Mouse (Mus musculus): ENCODE measurements around the gene Lin7a. TPM values are rescaled to one million over a fixed set of nuclear protein-coding genes. Genes with fewer than 3 reads are reported as not detected.

Lin7a gene
- polyA plus RNA-seq (2015; fragmentation: Nextera tagmentation; extraction: Ambion mirVana) = 34.5 and 40.3 TPM in 2 replicates

- Histone ChIP-seq H3K4me2 (peak within 1 kb of the TSS; percentile 77), H3K9ac (replicated peaks) (peak within 1 kb of the TSS; percentile 89), H3K27ac (replicated peaks) (peak within 1 kb of the TSS; percentile 93), H3K9me3 (replicated peaks) (no peaks in the 10 kb centered on the region), H3K36me3 (no peaks in the 10 kb centered on the region), H3K4me3 (replicated peaks) (peak within 1 kb of the TSS; percentile 88), H3K27me3 (replicated peaks) (no peaks in the 10 kb centered on the region), H3K4me1 (peaks cover 17% of the 10 kb centered on the region)
- WGBS = under 1% methylated on average over 38 of the region's 38 CpGs
- peak; percentile 82 for ATAC-seq (ENCODE audit: low FRiP score)
These were observed at the start of gene Lin7a for GRCm38 (mm10) chr10:107271321-107272130. Gene Lin7a, plus strand, starts transcription at chr10:107271686.

GRCm38 (mm10) chr10:107221726-107222125 lies 49.8 kb upstream of the Lin7a start:
- Histone ChIP-seq H3K36me3 (no peaks in the 10 kb centered on the region), H3K27me3 (replicated peaks) (no peaks in the 10 kb centered on the region), H3K4me2 (no peak overlapping the region), H3K4me1 (no peaks in the 10 kb centered on the region), H3K9me3 (replicated peaks) (no peaks in the 10 kb centered on the region), H3K9ac (replicated peaks) (no peak overlapping the region), H3K27ac (replicated peaks) (no peak overlapping the region), H3K4me3 (replicated peaks) (no peak overlapping the region)
- ATAC-seq (ENCODE audit: low FRiP score) = no peak
- 83% methylated on average over 2 of the region's 2 CpGs for WGBS

GRCm38 (mm10) chr10:107222406-107223185 lies 48.9 kb upstream of the Lin7a start:
- no peak overlapping the region for H3K4me2 ChIP-seq
- no peaks in the 10 kb centered on the region for H3K27me3 ChIP-seq (replicated peaks)
- no peak overlapping the region for H3K27ac ChIP-seq (replicated peaks)
- no peaks in the 10 kb centered on the region for H3K36me3 ChIP-seq
- no peaks in the 10 kb centered on the region for H3K4me1 ChIP-seq
- H3K9ac ChIP-seq (replicated peaks) = no peak overlapping the region
- WGBS = 41% methylated on average over 8 of the region's 8 CpGs
- H3K9me3 ChIP-seq (replicated peaks) = no peaks in the 10 kb centered on the region
- ATAC-seq (ENCODE audit: low FRiP score) = no peak
- no peak overlapping the region for H3K4me3 ChIP-seq (replicated peaks)

GRCm38 (mm10) chr10:107223186-107223440 lies 48.4 kb upstream of the Lin7a start:
- 83% methylated on average over 3 of the region's 3 CpGs for WGBS
- no peak for ATAC-seq (ENCODE audit: low FRiP score)

GRCm38 (mm10) chr10:107223821-107224220 lies 47.7 kb upstream of the Lin7a start:
- H3K4me3 ChIP-seq (replicated peaks) = no peak overlapping the region
- no peak for ATAC-seq (ENCODE audit: low FRiP score)
- H3K27me3 ChIP-seq (replicated peaks) = no peaks in the 10 kb centered on the region
- no peaks in the 10 kb centered on the region for H3K4me1 ChIP-seq
- H3K36me3 ChIP-seq = no peaks in the 10 kb centered on the region
- H3K9ac ChIP-seq (replicated peaks) = no peak overlapping the region
- WGBS = 93% methylated on average over 3 of the region's 3 CpGs
- H3K27ac ChIP-seq (replicated peaks) = no peak overlapping the region
- H3K9me3 ChIP-seq (replicated peaks) = no peaks in the 10 kb centered on the region
- no peak overlapping the region for H3K4me2 ChIP-seq

More at GRCm38 (mm10) chr10:107223186-107223440, 48.4 kb upstream of the Lin7a start:
- Histone ChIP-seq H3K27ac (replicated peaks) (no peak overlapping the region), H3K4me3 (replicated peaks) (no peak overlapping the region), H3K9ac (replicated peaks) (no peak overlapping the region), H3K9me3 (replicated peaks) (no peaks in the 10 kb centered on the region), H3K27me3 (replicated peaks) (no peaks in the 10 kb centered on the region), H3K36me3 (no peaks in the 10 kb centered on the region), H3K4me2 (no peak overlapping the region), H3K4me1 (no peaks in the 10 kb centered on the region)

GRCm38 (mm10) chr10:107224596-107225330 lies 46.7 kb upstream of the Lin7a start:
- H3K27ac ChIP-seq (replicated peaks) = no peak overlapping the region
- H3K9me3 ChIP-seq (replicated peaks) = no peaks in the 10 kb centered on the region
- no peak for ATAC-seq (ENCODE audit: low FRiP score)
- H3K4me1 ChIP-seq = no peaks in the 10 kb centered on the region
- no peaks in the 10 kb centered on the region for H3K36me3 ChIP-seq
- no peak overlapping the region for H3K4me2 ChIP-seq
- 87% methylated on average over 6 of the region's 6 CpGs for WGBS
- H3K4me3 ChIP-seq (replicated peaks) = no peak overlapping the region
- no peaks in the 10 kb centered on the region for H3K27me3 ChIP-seq (replicated peaks)
- no peak overlapping the region for H3K9ac ChIP-seq (replicated peaks)

GRCm38 (mm10) chr10:107225331-107225835 lies 46.1 kb upstream of the Lin7a start:
- H3K27ac ChIP-seq (replicated peaks) = no peak overlapping the region
- no peak overlapping the region for H3K4me2 ChIP-seq
- 44% methylated on average over 4 of the region's 4 CpGs for WGBS
- no peaks in the 10 kb centered on the region for H3K27me3 ChIP-seq (replicated peaks)
- H3K4me3 ChIP-seq (replicated peaks) = no peak overlapping the region
- H3K9me3 ChIP-seq (replicated peaks) = no peaks in the 10 kb centered on the region
- H3K36me3 ChIP-seq = no peaks in the 10 kb centered on the region
- ATAC-seq (ENCODE audit: low FRiP score) = no peak
- H3K9ac ChIP-seq (replicated peaks) = no peak overlapping the region
- H3K4me1 ChIP-seq = no peaks in the 10 kb centered on the region

GRCm38 (mm10) chr10:107225871-107226270 lies 45.6 kb upstream of the Lin7a start:
- Histone ChIP-seq H3K36me3 (no peaks in the 10 kb centered on the region), H3K27ac (replicated peaks) (no peak overlapping the region), H3K27me3 (replicated peaks) (no peaks in the 10 kb centered on the region), H3K4me3 (replicated peaks) (no peak overlapping the region), H3K4me2 (no peak overlapping the region), H3K9me3 (replicated peaks) (no peaks in the 10 kb centered on the region), H3K9ac (replicated peaks) (no peak overlapping the region), H3K4me1 (no peaks in the 10 kb centered on the region)
- WGBS = 57% methylated on average over 4 of the region's 4 CpGs
- ATAC-seq (ENCODE audit: low FRiP score) = no peak

GRCm38 (mm10) chr10:107227901-107228300 lies 43.6 kb upstream of the Lin7a start:
- Histone ChIP-seq H3K9me3 (replicated peaks) (no peaks in the 10 kb centered on the region), H3K9ac (replicated peaks) (no peak overlapping the region), H3K4me1 (no peaks in the 10 kb centered on the region), H3K27me3 (replicated peaks) (no peaks in the 10 kb centered on the region), H3K36me3 (no peaks in the 10 kb centered on the region), H3K4me2 (no peak overlapping the region), H3K4me3 (replicated peaks) (no peak overlapping the region), H3K27ac (replicated peaks) (no peak overlapping the region)
- ATAC-seq (ENCODE audit: low FRiP score) = no peak
- 98% methylated on average over 1 of the region's 1 CpGs for WGBS

- WGBS = 82% methylated on average over 5 of the region's 5 CpGs
- H3K4me1 ChIP-seq = no peaks in the 10 kb centered on the region
- H3K4me2 ChIP-seq = no peak overlapping the region
- no peak for ATAC-seq (ENCODE audit: low FRiP score)
- H3K27me3 ChIP-seq (replicated peaks) = no peaks in the 10 kb centered on the region
- H3K27ac ChIP-seq (replicated peaks) = no peak overlapping the region
- H3K36me3 ChIP-seq = no peaks in the 10 kb centered on the region
- H3K9me3 ChIP-seq (replicated peaks) = no peaks in the 10 kb centered on the region
- no peak overlapping the region for H3K4me3 ChIP-seq (replicated peaks)
- no peak overlapping the region for H3K9ac ChIP-seq (replicated peaks)
These were observed 42.7 kb upstream of the Lin7a start for GRCm38 (mm10) chr10:107228776-107229175.

- Histone ChIP-seq H3K4me2 (no peak overlapping the region), H3K27me3 (replicated peaks) (no peaks in the 10 kb centered on the region), H3K36me3 (no peaks in the 10 kb centered on the region), H3K4me3 (replicated peaks) (no peak overlapping the region), H3K4me1 (no peaks in the 10 kb centered on the region), H3K27ac (replicated peaks) (no peak overlapping the region), H3K9ac (replicated peaks) (no peak overlapping the region), H3K9me3 (replicated peaks) (no peaks in the 10 kb centered on the region)
- WGBS = 61% methylated on average over 3 of the region's 3 CpGs
- ATAC-seq (ENCODE audit: low FRiP score) = no peak
These were observed 42.1 kb upstream of the Lin7a start for GRCm38 (mm10) chr10:107229416-107229815.
